Mouse (Mus musculus) urinary bladder, postnatal 36 days (tissue): ENCODE results near the gene Hp.
A peak's percentile ranks its signal among the peaks of the same experiment; 100 is the strongest.

ENCODE experiments used
- DNase-seq, 2 experiments: peaks; one replicate each; pipeline ENCODE4 v3.0.0; 2022; ENCODE audit warnings: low spot score in 2 of 2, mixed read lengths in 1 of 2

Hp gene

DNA sequence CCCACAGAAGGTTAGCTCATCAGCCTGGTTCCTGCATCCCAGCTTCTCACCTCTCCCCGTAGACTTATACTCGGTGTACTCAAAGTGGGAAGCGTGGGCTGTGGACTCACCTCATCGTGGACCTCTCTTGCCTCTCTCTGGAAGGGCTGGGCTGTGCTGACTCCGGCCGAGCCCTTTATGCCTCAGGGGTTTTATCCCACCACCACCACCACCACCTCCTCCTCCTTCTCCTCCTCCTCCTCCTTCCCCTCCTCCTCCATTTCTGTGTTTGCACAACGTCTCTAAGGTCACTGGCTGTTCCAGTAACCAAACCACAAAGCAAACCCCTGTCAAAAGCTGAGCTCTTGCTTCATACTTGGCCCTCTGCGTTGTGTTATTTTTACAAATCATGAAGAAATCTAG, at the start of gene Hp:
Gene Hp, minus strand, starts transcription at position 273 of the 402 bp plus-strand sequence.
- peak in 1 of 2 experiments; percentile 26 for DNase-seq

DNA sequence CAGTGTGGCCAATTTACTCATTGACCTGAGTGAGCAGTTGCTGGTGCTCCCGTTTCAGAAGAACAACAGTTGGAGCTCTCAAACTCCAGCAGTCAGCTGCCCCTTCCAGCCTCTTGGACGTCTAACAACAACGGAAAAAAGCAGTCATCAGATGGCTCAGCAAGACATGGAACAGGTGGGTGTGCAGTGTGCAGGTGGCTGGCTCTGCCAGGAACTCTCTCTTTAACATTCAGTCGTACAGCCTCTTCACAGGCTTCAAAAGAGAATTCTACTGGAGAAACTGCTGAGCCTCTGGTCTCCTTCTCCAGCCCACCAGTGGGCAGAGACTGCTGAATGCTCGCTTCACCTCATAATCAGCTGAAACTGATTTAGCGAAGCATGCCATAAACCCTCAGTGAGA, 49.7 kb upstream of the Hp start:
- DNase-seq = no peak

DNA sequence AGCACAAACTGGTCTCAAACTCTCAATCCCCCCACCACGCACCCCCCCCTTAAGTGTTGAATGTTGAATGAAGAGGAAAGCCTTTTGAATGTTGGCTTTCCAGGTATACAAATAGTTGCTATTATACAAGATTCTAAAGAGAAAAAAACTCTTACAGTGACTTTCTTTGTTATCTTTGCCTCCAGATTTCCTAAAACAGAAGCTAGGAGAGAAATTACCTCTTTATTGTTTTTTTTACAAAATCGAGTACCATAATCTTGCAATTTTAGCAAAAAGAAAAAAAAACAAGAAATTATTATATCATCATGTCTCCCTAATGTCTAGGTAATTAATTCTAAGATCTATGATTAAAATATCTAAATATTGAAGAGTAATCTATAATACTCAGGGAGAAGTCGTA, 36.6 kb upstream of the Hp start:
- DNase-seq = no peak

DNA sequence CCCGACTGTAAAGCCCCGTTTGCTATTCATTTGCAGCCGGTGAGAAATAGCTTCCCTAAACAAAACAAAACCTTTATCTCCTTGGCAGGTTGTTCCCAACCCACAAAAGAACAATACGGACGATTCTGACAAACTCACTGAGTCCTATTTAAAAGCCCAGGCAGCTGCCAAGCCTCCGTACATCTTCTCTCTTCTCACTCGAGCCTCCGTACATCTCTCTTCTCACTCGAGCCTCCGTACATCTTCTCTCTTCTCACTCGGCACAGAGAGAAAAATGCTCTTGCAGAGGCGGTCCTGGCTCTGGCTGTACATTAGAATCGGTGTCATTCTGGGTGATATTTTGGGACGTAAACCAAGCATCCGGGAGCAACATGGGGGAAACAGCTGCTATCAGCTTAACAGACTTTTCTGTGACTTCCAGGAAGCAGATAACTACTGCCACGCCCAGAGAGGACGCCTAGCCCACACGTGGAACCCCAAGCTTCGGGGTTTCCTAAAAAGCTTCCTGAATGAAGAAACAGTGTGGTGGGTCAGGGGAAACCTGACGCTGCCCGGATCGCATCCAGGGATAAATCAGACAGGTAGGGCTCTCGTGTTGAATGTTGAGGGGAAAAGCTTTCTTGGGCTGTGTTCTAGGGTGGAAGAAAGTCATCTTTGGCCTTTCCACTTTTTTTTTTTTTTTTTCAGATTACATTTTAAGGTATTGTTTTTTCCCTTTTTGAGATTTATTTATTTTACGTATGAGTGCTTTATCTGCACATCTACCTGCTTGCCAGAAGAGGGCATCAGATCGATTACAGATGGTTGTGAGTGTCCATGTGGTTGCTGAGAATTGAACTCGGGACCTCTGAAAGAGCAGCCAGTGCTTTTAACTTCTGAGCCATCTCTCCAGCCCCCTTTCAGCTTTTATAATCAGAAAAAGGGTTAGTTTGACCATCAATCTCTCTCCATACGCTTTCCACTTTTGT, 35.6 kb upstream of the Hp start, which contains the start of gene Pkd1l3:
Gene Pkd1l3, plus strand, starts transcription at position 275 of the 968 bp plus-strand sequence.
- no peak for DNase-seq

DNA sequence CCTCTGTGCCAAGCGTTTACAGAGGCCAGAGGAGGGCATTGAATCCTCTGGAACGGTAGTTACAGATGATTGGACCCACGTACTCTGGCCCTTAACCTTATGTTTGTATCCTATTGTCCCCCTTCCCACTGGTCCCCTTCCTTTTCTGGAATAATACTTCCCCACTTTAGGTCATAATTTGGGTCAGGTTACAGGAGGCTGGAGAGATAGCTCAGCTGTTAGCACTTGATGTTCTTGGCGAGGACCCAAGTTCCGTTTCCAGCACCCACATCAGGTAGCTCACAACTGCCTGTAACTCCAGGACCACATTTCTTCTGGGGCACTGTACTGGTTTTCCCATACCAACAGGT, 30.2 kb upstream of the Hp start:
- DNase-seq = no peak

DNA sequence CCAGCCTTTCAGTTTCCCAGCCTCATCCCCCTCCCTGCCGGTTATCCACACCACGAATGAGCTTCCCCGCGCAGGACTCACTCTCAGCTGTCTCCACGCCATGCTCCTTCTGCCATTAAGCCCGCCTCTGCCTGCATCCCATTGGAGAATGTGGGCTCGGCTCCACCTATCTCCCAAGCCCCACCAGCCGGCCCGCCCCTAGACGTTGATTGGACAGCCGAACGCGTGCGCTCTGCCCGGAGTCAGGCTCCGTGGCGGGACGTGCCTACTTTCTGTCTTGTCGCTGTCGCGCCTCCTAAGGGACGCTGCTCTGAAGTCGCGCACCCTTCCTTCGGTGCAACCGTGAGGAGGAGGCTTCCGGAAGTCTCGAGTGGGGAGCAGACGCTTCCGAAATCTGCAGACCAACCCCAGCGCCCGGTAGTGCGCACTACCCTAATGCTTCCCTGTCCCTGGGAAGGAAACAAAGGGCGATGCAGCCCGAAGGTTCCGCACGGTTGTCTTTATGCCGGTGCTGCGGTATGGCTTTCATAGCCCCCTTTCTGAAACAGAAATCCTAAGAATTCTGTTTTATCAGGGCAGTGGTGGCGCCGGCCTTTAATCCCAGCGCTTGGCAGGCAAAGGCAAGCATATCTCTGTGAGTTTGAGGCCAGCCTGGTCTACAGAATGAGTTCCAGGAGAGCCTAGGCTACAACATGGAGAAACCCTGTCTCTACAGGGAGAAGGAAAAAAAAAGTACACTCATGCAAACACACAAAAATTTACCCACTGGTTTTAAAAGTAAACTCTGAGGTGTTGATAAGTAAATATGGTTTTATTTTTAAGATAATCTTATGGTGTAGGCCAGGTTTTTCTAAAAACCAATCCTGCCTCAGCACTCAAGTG, 29.5 kb upstream of the Hp start, which contains the start of gene Dhodh:
Gene Dhodh, minus strand, starts transcription at position 403 of the 882 bp plus-strand sequence.
- peak; percentile 94 to 95 for DNase-seq

DNA sequence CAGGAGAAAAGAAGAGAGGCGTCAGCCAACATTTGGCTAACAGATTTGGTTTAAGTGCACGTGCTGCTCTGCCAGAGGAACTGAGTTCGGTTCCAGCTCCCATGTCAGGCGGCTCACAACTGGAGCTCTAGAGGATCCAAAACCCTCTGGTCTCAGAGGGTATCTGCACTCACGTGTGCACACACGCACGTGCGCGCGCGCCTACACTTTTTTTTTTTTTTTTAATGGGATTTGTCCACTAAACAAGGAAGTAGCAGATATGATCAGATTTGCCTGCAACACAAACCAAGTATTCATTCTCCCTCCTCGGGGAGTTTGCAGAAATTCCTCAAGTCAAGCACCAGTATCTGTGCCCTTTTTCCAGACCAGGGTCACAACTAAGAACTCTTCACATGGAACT, 28.7 kb upstream of the Hp start:
- no peak for DNase-seq

DNA sequence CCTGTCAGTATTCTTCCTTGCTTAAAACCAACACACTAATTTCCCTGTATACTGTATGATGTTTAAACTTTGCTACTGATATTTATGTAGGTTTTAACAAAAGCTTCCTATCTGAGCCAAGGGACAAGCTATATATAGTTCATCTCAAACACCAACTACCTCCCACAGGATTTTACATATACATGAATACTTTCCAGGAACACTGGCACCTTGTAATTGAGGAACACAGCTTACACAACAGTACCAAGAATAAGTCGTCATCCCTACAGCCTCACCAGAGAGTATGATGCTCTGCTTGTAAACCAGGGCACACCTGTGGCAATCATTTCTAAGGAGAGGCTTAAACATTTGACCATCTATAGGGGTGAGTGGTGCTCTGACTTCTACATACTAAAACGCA, 27.8 kb upstream of the Hp start:
- DNase-seq = no peak

DNA sequence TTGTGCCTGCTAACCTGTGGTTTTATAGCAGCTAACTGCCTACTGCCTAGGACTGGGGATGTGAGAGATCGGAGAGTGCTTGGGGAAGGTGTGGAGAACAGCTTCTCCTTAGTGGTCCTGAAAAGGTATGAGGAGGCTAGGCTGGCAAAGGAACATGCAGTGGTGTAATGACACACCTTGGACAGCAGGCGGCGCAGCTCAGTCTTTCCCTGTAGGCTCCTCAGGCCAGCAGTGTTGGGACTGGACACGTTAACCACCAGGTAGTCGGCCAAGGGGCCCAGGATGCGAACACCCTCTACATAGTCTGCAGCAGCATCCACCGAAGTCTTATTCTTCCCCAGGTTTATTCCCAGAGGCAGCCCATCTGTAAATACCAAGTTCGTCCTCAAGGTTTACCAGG, 16.9 kb upstream of the Hp start:
- DNase-seq = peak in 1 of 2 experiments; percentile 50

DNA sequence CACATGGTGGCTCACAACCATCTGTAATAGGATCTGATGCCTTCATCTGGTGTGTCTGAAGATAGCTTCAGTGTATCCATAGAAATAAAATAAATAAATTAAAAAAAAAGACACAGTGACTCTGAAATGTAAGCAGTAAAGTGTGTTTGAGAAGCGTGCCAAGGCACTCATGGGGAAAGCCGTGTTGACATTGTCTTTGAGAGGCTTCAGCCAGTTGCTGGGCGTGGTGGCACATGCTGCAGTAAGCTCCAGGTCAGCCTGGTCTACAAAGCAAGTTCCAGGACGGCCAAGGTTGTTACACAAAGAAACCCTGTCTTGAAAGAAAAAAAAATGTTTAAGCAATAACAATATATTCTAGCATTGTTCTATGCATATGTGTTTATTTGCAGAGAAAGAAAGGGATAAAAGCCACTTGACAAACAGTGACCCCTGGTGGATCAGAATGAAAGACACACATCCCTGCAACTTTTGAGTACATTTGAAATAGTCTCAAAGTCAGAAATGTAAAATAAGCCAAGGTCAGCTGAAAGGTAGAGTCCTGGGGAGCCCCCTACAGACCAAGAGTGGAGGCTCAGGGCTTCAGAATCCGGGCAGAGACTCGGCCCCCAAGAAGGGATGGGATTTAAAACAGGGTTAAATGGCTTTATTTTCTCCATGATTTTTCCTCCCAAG, 14.3 kb upstream of the Hp start:
- no peak for DNase-seq

DNA sequence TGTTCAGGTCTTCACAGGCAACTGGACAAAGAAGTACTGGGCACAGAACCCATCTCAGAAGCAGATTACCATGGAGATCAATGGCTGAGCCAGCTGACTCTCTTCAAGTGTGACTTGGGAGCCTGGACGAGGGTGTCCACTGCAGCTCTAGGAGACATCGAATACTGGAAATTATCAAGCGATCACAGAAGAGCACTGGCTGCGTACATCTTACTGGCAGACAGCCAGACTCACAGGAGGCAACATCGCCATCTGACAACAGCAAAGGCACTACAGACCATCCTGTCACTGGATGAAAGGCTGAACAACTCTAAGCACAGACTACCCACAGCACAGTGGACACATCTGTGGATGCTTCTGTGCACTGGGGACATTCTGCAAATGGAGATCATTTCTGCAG, 13.2 kb upstream of the Hp start:
- no peak for DNase-seq

DNA sequence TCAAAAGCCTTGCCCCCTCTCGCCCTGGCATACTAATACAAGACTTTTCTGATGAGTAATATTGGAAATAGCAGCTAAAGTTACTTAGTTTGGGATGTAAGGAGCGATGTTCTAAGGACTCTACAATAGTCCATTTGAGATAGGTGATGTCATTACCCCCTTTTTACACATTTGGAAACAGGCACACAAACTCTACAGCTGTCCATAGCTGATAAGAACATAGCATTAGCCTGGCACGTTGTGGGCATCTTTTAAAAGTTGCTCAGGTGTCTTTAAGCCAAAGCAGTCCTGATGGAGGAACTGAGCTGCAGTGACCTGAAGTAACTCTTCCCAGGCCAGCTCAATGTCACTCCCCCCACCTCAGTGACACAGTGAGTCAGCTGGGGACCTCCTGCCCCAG, 12.4 kb upstream of the Hp start:
- no peak for DNase-seq

DNA sequence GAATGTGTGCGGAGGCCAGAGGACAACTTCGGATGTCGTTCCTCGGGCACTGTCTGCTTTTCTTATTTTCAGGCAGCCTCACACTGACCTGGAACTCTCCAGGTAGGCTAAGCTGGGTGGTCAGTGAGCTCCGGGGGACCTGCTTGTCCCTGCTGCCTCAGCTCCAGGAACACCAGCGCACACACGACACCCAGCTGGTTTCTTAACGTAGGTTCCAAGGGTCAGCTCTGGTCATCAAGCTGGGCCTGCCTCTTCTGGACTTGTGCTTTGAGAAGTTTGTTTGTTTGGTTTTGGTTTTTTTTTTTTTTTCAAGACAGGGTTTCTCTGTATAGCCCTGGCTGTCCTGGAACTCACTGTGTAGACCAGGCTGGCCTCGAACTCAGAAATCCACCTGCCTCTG, 11.9 kb upstream of the Hp start:
- DNase-seq = no peak

DNA sequence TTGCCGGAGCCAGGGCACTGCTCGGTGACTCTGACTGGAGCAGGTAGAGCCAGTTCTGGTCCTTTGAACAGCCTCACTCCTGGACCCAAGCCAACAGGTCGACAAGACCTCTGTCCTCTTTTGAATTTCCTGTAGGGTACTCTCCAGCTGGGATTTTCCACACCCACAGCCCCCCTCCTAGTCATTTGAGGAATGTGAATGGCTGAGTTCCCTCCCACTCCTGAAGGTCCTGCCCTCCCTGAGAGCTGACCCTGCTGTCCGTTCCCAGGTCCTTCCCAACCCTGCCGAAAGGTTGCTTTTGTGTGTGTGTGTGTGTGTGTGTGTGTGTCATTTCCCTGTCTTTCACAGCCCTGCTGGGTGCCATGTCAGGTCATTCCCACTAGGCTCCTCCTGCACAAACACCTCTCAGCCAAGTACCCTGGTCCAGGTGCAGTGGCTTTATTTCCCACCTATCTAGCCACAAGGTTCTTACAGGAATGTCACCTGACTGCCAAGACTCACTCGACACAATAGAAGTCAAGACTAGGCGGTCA, 8.1 kb upstream of the Hp start:
- peak; percentile 68 to 75 for DNase-seq

DNA sequence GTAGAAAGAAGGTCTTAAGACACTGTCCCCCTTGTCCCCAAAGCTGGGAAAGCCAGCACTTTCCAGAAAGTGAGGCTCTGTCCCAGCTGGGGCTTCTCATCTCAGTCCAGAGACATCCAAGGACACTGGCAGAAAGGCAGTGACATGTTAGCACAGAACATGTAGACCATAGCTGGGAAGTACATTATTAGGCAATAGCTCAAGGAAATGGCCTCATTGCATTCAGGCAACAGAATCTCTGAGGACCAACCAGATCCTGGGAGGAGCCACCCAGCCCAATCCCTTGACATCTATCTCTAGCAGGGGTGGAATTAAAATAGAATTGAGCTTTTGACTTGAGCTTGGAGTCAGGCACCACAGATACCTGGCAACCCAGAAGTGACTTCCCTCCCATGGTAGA, 6.7 kb upstream of the Hp start:
- DNase-seq = no peak

DNA sequence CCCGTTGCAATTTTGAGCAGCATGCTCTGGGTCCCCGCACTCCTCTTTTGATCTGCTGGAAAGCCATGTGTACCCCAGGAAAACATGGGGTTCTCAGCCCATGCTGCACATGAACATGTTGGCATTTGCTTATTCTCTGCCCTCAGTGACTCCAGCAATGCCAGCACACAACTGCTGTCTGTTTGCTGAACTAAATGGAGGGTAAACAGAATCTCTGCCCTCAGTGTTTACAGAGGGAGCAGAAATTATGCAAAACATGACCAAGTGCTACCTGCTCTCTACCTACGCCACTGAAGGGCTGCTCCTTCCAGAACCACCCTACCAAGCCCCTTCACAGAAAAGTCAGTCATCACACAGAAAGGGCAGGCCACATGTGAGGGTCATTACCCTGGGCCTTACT, 5.9 kb upstream of the Hp start:
- no peak for DNase-seq

DNA sequence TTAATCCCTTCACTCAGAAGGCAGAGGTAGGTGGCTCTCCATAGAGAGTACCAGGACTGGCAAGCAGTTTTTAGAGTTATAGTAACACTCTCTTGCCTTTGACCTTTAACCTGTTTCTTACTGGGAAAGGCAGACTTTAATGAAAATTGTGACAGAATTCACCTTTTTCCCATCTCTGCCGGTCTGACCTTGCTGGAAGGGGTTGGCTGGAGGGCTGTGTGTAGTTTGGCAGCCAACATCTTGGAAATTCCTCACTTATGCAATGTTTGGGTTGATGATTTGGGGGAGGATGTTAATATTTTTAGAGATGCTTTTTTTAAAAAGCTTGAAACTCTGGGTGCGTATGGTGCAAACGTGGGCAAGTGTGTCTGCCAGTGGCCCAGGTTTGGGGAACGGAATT, 5.3 kb upstream of the Hp start:
- no peak for DNase-seq

DNA sequence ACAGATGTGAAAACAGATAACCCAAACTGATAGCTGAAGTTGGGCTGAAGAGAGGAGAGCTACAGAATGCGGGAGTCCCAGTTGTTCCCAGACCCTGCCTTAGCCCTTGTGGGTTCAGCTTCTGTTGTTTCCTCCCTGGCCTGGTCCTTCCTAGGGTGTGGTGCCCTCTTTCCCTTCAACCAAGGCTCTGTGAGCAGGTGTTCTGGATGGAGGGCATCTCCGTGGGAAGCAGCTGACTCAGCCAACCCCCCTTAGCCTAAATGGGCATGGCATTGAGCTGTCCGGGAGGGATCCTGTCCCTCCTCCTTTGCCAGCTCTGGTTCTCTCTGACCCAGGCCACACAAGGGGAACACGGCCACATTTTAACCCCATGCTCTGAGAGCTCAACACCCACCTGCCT, 2.7 kb downstream of the Hp start:
- DNase-seq = no peak

DNA sequence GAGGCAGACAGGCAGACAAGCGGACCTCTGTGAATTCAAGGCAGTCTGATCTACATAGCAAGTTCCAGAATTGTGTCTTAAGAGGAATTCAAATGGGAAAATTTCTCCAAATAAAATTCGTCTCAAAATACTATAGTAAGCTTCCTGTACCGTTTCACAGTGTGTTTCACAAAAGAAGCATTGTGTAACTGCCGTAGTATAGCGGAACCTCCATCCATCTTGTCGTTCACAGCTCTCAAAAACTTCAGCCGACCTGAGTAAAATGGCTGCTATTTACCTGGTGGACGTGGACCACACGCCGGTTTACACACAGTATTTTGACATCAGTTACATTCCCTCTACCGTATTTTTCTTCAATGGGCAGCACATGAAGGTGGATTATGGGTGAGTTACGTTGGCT, 7.8 kb downstream of the Hp start:
- no peak for DNase-seq

DNA sequence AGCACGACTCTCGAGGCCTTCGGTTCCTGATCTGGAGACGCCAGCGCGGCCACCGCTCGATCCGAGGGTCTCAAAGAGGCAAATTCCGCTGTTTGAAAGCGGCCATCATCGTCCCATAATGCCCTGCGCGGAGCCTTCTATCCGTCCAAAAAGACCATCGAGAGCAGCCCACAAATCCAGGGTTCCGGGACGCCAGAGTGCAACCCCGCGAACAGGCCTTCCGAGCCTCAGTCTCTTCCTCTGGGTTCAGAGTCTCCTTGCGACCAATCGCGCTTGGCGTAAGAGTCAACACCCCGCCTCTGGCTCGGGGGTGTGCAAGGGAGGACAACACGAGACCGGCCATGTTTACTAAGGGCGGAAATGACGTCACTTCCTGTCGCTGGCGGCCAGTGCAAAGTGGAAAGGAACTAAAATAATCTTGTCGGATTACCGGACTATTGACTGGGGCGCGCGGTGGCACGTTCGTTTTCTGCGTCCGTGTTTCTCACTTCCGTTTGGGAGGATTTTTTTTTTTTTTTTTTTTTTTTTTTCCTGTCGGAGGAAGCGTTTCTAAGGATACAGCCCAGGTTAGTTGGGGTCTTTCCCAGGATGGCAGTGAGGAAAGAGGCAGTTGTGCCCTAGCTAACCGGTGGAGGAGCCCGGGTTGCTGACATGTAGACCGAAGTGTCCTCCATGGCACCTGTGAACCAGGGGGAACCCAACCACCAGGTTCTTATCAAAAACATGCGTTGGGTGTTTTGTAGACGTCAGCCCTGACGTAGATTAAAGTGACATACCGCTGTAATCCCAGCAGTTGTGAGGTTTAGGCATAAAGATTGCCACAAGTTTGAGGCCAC, 13.3 kb downstream of the Hp start, which contains the start of the genes Dhx38 and Txnl4b:
Gene Dhx38, minus strand, starts transcription at position 364 of the 836 bp plus-strand sequence.
Gene Txnl4b, plus strand, starts transcription at position 395 of the 836 bp plus-strand sequence.
- peak; percentile 98 to 99 for DNase-seq

DNA sequence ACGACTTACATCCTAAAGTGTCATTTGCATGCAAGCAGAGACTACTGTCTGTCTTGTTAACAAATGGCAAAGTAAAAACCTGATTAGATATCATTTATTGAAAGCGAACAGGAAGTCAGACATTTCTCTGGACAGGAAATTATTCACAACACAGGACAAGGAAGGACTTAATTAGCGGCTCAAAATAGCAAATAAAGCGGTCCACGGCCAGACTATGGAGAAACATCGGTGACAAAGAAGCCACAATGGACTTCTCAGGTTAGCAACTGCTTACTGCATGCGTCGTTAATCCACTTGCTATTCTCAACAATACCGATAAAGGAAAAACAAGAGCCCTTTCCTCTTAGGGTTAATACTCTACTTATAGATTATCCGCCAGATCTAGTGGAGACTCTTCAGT, 14.2 kb downstream of the Hp start:
- DNase-seq = no peak
